Mouse (Mus musculus) lung, postnatal 0 days (tissue): ENCODE measurements around the gene Kcnh4. TPM values are rescaled to one million over a fixed set of nuclear protein-coding genes. Genes with fewer than 3 reads are reported as not detected.

Experiments
- ATAC-seq: fragments of 200-750 bp; cut with Nextera tagmentation; 2 replicates; pipeline ENCODE4 v1.8.0; 2017; ENCODE audit warnings: moderate library complexity
- DNase-seq: peaks from one replicate; pipeline ENCODE4 v3.0.0-alpha.2; 2016; ENCODE audit warnings: low spot score
- H3K27ac ChIP-seq: fragments of 300-500 bp; sonication (generic); 2 replicates; pipeline ENCODE4 v1.5.1; 2014; ENCODE audit warnings: antibody characterized with exemption, mild to moderate bottlenecking, low read length, mixed read lengths
- H3K27me3 ChIP-seq: fragments of 300-500 bp; sonication (generic); replicated peaks from 2 replicates; pipeline ENCODE4 v1.6.1; 2014; ENCODE audit warnings: low read length, mixed read lengths; ENCODE audit not compliant: insufficient read depth
- H3K36me3 ChIP-seq: fragments of 300-500 bp; sonication (generic); 2 replicates; pipeline ENCODE4 v1.6.1; 2014; ENCODE audit warnings: low read length, mixed read lengths; ENCODE audit not compliant: insufficient read depth
- H3K4me1 ChIP-seq: fragments of 300-500 bp; sonication (generic); 2 replicates; pipeline ENCODE4 v1.6.1; 2014; ENCODE audit warnings: antibody characterized with exemption, low read depth, low read length, mixed read lengths; ENCODE audit not compliant: insufficient read depth
- H3K4me2 ChIP-seq: fragments of 300-500 bp; sonication (generic); replicated peaks from 2 replicates; pipeline ENCODE4 v1.6.1; 2014; ENCODE audit warnings: low read depth, mild to moderate bottlenecking, low read length, moderate library complexity, mixed read lengths
- H3K4me3 ChIP-seq: fragments of 300-500 bp; sonication (generic); 2 replicates; pipeline ENCODE4 v1.5.1; 2014; ENCODE audit warnings: low read depth, low read length
- H3K9ac ChIP-seq: fragments of 300-500 bp; sonication (generic); replicated peaks from 2 replicates; pipeline ENCODE4 v1.6.1; 2014; ENCODE audit warnings: low read depth, mild to moderate bottlenecking
- H3K9me3 ChIP-seq: fragments of 300-500 bp; sonication (generic); 2 replicates; pipeline ENCODE4 v1.6.1; 2016; ENCODE audit warnings: low read length, mixed read lengths
- CTCF ChIP-seq: IDR thresholded peaks from 2 replicates; pipeline ENCODE4 v1.5.1; 2016; ENCODE audit warnings: antibody characterized with exemption, mild to moderate bottlenecking
- EP300 ChIP-seq: IDR thresholded peaks from 2 replicates; pipeline ENCODE4 v1.6.1; 2016; ENCODE audit warnings: antibody characterized with exemption, mild to moderate bottlenecking, control low read depth
- WGBS: fragments of 180-500 bp; shearing (Covaris S2); extraction: QIAGEN DNeasy Blood & Tissue Kit; methylation state at CpG from one replicate; pipeline ENCODE4 v1.1.7; 2014; 5-methylcytosine and 5-hydroxymethylcytosine counted together
- polyA plus RNA-seq: library from polyadenylated mRNA; unstranded; fragments of >200 nt; fragmentation: Nextera tagmentation; extraction: Ambion mirVana; gene quantifications from 2 replicates; pipeline ENCODE4 v1.2.1, GENCODE M21; 2015

Kcnh4 gene
- polyA plus RNA-seq, 1 experiment from 2014 or later = not detected

- DNase-seq (no peak), ATAC-seq (no peak)
- Histone ChIP-seq H3K36me3 (no peaks in the 10 kb centered on the region), H3K27ac (no peak overlapping the region), H3K4me2 (peak overlapping the region; percentile 58; the same call in 1 of the 2 replicates), H3K4me3 (peak overlapping the region; percentile 60; the same call in 1 of the 2 replicates), H3K27me3 (no peaks in the 10 kb centered on the region), H3K4me1 (no peaks in the 10 kb centered on the region), H3K9ac (no peak overlapping the region), H3K9me3 (no peaks in the 10 kb centered on the region)
- no peak for TF ChIP-seq EP300
- TF ChIP-seq CTCF = no peak
- WGBS = 32% methylated on average over 6 of the region's 6 CpGs
These were observed 10.2 kb upstream of the Kcnh4 start for GRCm38 (mm10) chr11:100769980-100770379.

DNA sequence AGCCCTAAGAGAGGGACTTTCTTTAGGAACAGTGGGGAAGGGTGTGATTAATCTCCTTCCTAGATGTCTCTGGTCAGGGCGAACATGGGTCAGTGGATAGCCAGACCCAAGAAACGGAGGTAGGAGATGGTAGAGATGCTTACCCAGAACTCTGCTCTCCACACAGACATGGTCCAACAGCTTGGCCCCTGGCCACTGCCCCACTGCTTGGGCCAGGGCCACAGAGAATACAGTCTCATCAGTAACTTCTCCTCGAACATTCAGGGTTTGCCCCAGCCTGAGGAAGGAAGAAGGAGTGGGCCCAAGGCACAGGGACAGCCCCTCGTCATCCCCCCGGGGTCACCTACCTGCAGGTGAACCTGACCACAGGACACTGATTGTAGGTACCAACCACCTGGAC, 8.1 kb upstream of the Kcnh4 start:
- TF ChIP-seq CTCF (no peak), EP300 (no peak)
- ATAC-seq (no peak), DNase-seq (no peak)
- Histone ChIP-seq H3K4me3 (no peak overlapping the region), H3K4me2 (no peak overlapping the region), H3K27ac (no peak overlapping the region), H3K4me1 (no peaks in the 10 kb centered on the region), H3K27me3 (no peaks in the 10 kb centered on the region), H3K9me3 (no peaks in the 10 kb centered on the region), H3K9ac (no peak overlapping the region), H3K36me3 (no peaks in the 10 kb centered on the region)
- WGBS = 89% methylated on average over 5 of the region's 5 CpGs

DNA sequence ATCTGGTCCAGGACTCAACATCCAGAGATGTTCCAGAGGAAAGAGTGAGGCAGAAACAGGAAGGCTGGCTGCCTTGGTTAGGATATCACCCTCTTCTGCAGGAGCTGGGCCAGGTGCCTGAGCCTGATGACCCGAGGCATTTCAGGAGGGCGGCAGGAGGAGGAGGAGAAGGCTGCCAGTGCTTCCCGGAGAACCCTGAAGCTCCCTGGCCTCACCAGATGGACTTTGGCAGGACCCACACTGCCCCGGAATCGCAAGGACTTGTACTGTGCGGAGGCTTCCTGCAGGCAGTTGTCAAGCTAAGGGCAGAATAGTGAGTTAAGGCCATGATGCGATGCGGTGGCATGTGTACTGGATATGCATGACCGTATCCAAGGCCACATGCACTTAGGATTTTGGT, 7.0 kb upstream of the Kcnh4 start:
- Histone ChIP-seq H3K27me3 (no peaks in the 10 kb centered on the region), H3K27ac (no peak overlapping the region), H3K36me3 (no peaks in the 10 kb centered on the region), H3K9me3 (no peaks in the 10 kb centered on the region), H3K4me3 (no peak overlapping the region), H3K4me1 (no peaks in the 10 kb centered on the region), H3K9ac (no peak overlapping the region), H3K4me2 (no peak overlapping the region)
- TF ChIP-seq CTCF = no peak
- ATAC-seq = no peak
- WGBS = 80% methylated on average over 9 of the region's 9 CpGs
- DNase-seq = no peak

DNA sequence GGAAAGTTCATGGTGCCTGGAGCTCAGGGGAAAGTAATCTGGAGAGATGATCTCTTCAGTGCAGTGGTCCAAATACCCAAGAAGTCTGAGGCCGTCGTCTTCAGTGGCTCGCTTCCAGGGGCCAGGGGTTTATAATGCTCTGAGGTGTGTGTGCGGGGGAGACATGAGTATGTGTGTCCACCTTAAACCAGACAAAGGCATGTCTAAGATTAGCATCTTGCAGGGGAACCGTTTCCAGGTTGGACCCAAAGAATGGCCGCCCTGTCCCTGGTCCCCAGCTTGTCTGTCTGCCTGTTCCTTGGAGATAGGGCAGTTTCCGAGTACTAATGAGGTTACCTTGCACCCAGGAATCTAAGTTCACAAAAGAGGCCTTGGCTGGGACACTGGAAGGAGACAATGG, 3.1 kb upstream of the Kcnh4 start, which contains the start of gene Hcrt:
Gene Hcrt (minus strand): TSS at position 101 of the 400 bp plus-strand sequence.
- 86% methylated on average over 7 of the region's 7 CpGs for WGBS
- H3K27me3 ChIP-seq = peaks cover 13% of the 10 kb centered on the region
- H3K27ac ChIP-seq = no peak within 1 kb of the TSS
- no peaks in the 10 kb centered on the region for H3K36me3 ChIP-seq
- no peaks in the 10 kb centered on the region for H3K4me1 ChIP-seq
- H3K9me3 ChIP-seq = no peaks in the 10 kb centered on the region
- no peak within 1 kb of the TSS for H3K9ac ChIP-seq
- H3K4me2 ChIP-seq = peak within 1 kb of the TSS; percentile 62
- TF ChIP-seq EP300 (no peak), CTCF (no peak)
- no peak for ATAC-seq
- peak within 1 kb of the TSS; percentile 38 for H3K4me3 ChIP-seq
- DNase-seq = no peak

- H3K36me3 ChIP-seq = no peaks in the 10 kb centered on the region
- H3K27me3 ChIP-seq = peaks cover 13% of the 10 kb centered on the region
- under 1% methylated on average over 27 of the region's 27 CpGs for WGBS
- peak overlapping the region; percentile 62 for H3K4me2 ChIP-seq
- TF ChIP-seq CTCF (peak; percentile 75), EP300 (no peak)
- H3K4me3 ChIP-seq = peak overlapping the region; percentile 38
- DNase-seq (peak; percentile 89), ATAC-seq (peak; percentile 79)
- H3K27ac ChIP-seq = no peak overlapping the region
- H3K9me3 ChIP-seq = no peaks in the 10 kb centered on the region
- H3K4me1 ChIP-seq = no peaks in the 10 kb centered on the region
- no peak overlapping the region for H3K9ac ChIP-seq
These were observed 1.9 kb upstream of the Kcnh4 start for GRCm38 (mm10) chr11:100761547-100762045.

GRCm38 (mm10) chr11:100758707-100759610, 783 bp downstream of the Kcnh4 start:
- no peak overlapping the region for H3K4me3 ChIP-seq
- H3K27me3 ChIP-seq = peaks cover 13% of the 10 kb centered on the region
- no peaks in the 10 kb centered on the region for H3K9me3 ChIP-seq
- H3K36me3 ChIP-seq = no peaks in the 10 kb centered on the region
- DNase-seq (peak; percentile 58), ATAC-seq (no peak)
- peak overlapping the region; percentile 48 for H3K4me2 ChIP-seq
- H3K9ac ChIP-seq = no peak overlapping the region
- no peak overlapping the region for H3K27ac ChIP-seq
- no peak for TF ChIP-seq CTCF
- no peak for TF ChIP-seq EP300
- H3K4me1 ChIP-seq = no peaks in the 10 kb centered on the region
- WGBS = 3% methylated on average over 34 of the region's 35 CpGs
